Mouse (Mus musculus) T-helper 2 cell (primary cell): ENCODE measurements around the gene Serp1.
"Not testable (repeated sequence)": the region's sequence is repeated elsewhere in the genome, so short reads cannot be mapped to it uniquely, and the experiment has no call there.

ENCODE experiments used
- in situ Hi-C: fragments of 300-600 bp; cut with MboI, MseI; formaldehyde crosslinking; loops from one replicate; pipeline ENCODE4 v1.15.1; 2025; ENCODE audit warnings: high pct_unique_total_duplicates

Serp1 gene

GRCm38 (mm10) chr3:58508020-58508750 is 17.5 kb downstream of the Serp1 start:
- in situ Hi-C loops, result no loop called here

- in situ Hi-C loops, result no loop called here
Measured at GRCm38 (mm10) chr3:58504676-58505075, 21.0 kb downstream of the Serp1 start.

DNA sequence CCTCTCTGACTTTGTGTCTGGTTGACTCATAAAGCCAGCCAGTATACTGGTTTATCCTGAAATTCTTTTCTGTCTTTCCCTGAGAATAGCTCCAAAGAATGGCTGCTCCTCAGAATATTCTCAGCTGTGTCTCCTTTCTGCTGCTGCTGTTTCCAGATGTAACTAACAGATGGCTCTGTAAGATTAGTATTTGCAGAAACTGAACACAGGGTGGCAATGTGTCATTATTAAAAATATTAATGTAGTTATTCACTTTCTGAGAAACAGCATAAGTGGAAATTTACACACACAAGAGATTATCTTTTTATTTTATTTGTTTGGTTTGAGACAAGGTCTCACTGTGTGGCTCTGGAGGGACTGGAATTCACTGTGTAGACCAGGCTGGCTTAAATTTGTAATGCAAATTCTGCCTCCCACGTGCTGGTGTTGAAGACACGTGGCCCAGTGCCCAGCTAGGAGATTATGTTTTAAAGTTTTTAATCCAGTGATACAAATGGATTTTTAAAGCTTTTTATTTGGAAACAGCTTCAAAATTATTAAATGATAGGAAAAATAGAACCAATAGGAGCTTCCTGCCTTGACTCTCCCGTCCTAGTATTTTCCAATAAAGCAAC is 21.9 kb downstream of the Serp1 start:
- in situ Hi-C loops, result no loop called here

- in situ Hi-C loops, result no loop called here
Measured at GRCm38 (mm10) chr3:58501961-58502360, 23.7 kb downstream of the Serp1 start.

- in situ Hi-C loops, result loop anchor here (5.0 kb wide), 1 partner anchor 331 kb away; no protein-coding TSS in a partner anchor
Measured at GRCm38 (mm10) chr3:58493621-58494020, 32.1 kb downstream of the Serp1 start.

- in situ Hi-C loops, result loop anchor here (5.0 kb wide), 1 partner anchor 328 kb away; no protein-coding TSS in a partner anchor
Measured at GRCm38 (mm10) chr3:58490787-58491186, 34.9 kb downstream of the Serp1 start.

DNA sequence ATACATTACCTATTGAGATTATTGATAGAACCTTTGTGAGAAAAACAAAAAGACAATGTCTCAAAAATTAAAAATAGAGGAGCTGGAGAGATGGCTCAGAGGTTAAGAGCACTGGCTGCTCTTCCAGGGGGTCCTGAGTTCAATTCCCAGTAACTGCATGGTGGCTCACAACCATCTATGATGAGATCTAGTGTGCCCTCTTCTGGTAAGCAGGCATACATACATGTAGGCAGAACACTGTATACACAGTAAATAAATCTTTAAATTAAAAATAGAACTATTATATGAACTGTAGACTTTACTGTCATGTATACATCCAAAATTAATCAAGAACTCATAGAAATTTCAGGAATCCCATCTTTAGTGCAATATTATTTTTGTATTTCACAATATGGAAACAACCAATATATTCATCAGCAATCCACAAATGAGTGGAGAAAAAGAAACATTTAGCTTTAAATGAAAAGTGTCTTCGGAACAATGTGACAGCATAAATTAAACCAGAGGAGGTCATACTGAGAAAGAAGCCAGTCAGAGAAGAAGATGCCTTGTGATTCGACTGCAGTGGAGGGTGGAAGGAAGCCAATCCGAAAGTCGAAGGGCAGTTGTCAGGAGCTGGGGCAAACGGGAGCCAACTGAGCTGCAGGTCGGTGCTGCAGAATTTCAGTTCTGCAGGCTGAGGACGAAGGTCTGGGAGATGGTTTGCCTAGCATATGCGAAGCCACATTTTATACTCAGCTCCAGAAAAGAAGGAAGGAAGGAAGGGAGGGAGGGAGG is 37.5 kb downstream of the Serp1 start:
- in situ Hi-C loops, result no loop called here

GRCm38 (mm10) chr3:58487121-58487520 is 38.6 kb downstream of the Serp1 start:
- in situ Hi-C loops, result no loop called here

GRCm38 (mm10) chr3:58485883-58486282 is 39.8 kb downstream of the Serp1 start:
- in situ Hi-C loops, result no loop called here

GRCm38 (mm10) chr3:58478755-58479455 is 46.8 kb downstream of the Serp1 start:
- in situ Hi-C loops, result no loop called here

DNA sequence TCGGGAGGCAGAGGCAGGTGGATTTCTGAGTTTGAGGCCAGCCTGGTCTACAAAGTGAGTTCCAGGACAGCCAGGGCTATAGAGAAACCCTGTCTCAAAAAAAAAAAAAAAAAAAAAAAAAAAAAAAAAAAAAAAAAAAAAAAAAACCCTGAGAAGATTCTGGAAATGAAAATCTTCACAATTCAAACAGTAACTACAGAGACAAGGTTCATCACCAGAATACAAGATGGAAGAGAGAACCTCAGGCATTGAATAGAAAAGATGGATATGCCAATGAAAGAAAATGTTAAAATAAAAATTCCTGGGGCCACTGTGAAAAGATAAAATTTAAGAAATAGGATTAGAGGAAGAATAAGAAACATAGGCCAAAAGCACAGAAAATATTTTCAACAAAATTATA is 50.4 kb downstream of the Serp1 start:
- in situ Hi-C loops, result not testable (repeated sequence)
